Mouse (Mus musculus): ENCODE measurements around the gene Grap.
A peak's percentile ranks its signal among the peaks of the same experiment; 100 is the strongest.
"Not testable (repeated sequence)": the region's sequence is repeated elsewhere in the genome, so short reads cannot be mapped to it uniquely, and the experiment has no call there.

Grap gene

DNA sequence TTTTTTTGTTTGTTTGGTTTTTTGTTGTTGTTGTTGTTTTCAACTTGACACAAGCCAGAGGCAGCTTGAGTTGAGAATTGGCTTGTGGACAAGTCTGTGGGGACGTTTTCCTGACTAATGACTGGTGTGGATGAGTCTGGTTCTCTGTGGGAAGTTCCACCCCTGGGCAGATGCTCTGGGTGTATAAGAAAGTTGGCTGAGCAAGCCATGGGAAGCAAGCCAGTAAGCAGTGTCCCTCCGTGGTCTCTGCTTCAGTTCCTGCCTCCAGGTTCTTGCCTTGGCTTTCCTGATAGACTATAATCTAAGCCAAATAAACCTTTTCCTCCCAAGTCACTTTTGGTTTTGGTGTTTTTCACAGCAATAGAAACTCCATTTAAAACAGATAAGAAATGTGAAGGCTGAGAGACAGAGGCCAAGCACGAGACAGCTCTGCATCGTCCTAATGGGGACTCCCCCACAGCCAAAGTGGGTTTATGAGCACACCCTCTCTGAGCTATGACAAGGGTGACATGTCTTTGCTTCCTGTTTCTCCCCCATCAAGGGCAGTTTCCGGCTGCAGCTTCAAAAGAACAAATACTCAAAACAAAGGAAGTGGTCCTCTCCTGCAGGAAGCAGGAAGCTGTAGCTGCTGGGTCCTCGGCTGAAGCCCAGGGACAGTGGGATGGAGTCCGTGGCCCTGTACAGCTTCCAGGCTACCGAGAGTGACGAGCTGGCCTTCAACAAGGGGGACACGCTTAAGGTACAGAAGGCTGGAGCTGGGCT lies at the start of gene Grap:
Grap (plus strand) TSS at position 580 of the 762 bp plus-strand sequence.
- DNase-seq = peak; percentile 68

GRCm38 (mm10) chr11:61608072-61608471 lies 45.0 kb upstream of the Grap start:
- DNase-seq = no peak

DNA sequence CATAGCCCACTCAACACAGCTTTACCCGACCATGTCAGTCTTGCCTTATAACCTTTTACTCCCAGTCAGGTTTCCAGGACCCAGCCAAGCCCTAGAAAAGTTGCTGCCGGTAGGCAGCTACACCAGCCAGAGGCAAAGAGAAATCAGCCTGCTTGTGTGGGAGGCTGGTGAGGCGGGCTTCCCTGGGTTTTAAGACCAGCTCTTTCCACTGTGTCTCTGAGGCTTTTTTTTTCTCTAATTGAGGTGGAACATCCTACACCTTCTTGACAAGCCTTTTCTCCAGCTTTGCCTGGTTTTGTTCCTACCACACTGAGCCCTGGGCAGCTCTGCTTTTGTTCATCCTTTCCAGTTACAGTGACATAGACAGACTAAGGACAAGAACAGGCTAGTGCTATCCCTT lies 41.9 kb upstream of the Grap start:
- no peak for DNase-seq

DNA sequence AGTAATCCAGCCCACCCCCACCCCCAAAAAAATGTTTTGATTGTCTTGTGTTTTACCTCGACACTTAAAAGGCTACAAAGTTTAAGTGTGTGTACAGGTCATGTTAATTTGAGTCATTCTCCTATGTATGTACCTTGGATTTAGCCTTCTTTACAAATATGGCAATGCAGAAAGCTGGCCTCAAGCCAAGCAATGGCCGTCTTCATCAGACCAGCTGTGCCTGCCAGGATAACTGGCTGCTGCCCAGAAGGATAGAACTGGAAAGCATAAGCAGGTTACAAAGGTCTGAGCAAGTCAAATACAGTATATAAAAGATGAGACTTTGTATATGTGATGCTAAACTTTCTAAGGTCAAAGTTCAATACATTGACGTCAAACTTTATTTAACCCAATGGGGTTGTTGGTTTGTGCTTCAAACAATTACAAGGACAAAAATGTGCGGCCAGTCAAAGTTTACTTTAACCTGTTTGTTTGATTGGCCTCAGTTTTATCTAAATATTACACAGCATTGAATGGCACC lies 40.9 kb upstream of the Grap start:
- peak; percentile 33 for DNase-seq

DNA sequence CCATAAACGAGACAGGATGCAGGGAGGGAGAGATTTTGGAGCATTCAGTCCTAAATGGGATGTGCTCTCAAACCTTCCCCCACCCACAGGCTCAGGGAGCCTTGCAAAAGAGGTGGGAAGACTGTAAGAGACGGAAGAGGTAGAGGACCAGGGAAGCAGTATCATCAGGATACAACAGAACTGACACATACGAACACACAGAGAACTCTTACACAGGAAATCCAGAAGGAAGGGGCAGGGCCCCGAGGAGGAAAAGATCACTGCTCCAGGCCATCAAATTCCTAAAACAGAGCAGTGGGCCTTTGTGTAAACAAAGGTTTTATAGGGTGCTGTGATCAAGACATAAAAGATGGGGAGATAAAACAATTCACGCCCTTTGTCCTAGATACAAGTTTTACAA lies 38.7 kb upstream of the Grap start:
- DNase-seq = no peak

DNA sequence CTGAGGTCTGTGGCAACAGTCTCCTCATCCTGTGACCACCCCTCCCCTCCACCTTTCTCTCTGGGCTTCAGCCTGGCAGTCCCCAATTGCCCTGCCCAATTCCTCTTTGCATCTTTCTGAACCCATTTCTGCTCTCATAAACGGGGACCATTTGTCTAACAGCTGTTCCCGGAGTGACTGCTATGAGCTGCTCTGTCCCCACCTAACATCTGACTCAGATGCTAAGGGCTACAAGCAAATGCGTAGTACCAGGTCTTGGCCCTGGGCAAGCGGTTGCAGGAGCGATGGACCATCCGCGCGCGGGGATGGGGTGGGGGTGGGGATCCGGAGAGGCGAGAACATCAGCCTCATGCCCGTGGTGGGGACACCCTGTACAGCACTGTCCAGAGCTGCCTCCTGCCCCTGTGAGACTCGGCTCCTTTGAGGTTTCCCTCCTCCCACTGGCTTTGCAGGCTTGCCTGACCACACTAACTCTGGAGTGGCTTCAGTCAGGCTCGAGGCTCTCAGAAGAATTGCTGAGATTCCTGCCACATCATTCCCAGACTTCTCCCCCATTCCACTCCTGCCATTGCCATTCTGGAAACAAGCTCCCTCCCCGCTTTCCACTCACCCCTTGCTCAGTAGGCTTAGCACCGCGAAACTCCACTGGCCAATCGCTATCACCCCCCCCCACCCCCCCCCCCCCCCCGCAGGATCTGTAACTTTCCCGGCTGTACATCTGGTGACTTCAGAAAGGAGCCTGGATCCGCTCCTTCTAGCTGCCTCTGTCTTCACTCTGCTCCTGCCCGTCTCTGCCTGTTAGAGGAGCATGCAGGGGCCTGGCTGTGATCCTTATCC lies 37.2 kb upstream of the Grap start:
- DNase-seq = peak; percentile 81

DNA sequence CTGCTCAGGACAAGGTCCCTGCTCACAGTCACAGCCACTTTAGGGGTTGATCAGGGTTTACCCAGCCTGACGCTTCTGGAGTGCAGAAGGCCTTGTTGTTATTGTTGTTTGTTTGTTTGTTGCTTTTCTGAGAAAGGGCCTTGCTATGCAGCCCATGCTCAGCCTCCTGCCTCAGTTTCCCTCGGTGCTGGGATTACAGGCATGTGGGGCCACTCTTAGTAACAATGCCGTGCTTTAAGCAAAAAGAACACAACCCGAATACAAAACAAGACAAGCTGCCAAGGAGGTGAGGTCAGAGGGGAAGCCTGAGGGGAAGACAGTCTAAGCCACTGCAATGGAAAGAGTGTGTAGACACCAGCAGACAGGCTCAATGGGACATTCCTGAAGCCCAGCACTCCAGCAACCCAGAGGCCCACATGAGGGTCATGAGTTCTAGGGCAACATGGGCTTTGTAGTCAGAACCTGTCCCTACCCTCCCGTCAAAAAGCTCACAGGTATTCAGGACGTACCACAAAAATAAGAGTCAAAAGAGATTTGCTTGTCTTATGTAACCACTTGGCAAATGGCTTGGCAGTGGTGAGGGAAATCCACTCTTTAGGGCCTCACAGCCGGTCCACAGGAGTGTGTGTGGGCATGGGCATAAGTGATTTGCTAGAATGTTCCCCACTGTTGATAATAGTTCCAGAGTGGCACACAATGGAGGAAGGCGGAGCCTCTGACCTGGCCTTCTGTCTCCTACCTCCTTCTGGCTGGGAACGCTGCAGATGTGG lies 36.4 kb upstream of the Grap start:
- peak; percentile 44 for DNase-seq

DNA sequence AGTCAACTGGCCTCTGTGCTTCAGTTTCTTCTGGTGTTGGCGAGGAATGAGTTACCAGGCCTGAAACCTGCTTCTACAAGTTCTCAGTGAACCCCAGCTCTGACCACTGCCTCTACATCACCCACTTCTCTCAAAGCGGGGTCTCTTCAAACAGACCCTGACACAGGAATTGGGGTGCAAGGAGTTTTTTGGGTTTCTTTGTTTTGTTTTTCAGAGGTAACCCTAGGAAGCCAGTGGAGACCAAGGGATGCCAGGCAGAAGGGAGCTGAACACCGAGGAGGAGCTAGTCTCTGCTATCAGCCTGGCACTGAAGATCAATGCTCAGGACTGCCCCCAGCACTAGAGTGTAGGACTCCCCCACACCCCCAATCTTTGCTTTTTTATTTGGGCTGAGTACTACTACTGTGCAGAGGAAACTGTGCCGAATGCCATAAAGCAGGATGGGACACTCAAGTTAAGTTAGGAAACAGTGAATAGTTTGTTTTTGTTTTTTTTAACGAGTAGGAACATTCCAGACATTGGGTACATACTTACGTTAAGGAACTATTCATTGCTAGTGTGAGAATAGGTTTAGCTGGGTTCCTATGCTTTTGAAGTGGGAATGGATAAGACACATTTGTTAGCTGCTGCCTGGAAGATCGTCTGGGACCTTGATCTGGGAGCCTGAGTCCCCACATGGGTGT lies 35.6 kb upstream of the Grap start:
- DNase-seq = no peak

DNA sequence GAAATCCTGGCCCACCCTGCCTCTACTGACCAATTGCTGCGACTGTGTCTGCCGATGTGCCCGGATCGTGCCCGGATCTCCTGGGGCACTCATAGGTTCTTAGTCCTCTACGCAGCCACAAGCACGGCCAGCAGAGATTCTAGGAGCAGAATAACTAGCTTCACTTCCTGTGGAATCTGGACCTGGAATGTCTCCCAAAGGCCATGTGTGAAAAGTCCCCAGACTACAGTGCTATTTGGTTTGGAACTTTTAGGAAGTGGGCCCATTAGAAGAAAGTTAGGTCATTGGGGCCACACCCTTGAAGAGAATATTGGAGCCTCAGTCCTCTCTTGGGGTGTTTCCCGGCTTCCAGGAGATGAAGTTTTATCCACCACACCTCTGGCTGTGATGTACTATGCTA lies 34.9 kb upstream of the Grap start:
- peak; percentile 63 for DNase-seq

GRCm38 (mm10) chr11:61618571-61618970 lies 34.5 kb upstream of the Grap start:
- DNase-seq = no peak

- DNase-seq = no peak
Observed at GRCm38 (mm10) chr11:61619356-61619755, 33.7 kb upstream of the Grap start.

DNA sequence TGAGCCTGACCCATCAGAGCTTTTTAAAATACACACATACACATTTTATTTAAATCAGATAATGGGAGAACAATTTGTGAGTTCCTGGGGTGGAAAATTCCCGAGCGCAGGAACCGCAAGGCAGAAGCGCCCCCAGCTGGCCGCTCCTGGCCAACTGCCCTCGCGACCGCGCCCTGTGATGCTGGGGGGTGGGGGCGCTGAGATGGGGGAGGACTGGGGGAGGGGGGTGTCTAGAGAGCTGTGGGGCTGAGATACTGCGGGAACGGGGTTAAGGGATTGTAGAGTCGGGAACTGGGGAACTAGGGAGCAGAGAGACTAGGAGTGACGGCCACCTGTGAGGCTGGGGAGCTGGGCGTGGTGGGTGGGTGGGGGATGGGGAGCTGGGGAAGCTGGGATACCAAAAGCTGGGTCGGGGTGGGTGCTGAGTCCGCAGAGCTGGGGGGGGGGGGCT lies 33.2 kb upstream of the Grap start:
- DNase-seq = peak; percentile 89

DNA sequence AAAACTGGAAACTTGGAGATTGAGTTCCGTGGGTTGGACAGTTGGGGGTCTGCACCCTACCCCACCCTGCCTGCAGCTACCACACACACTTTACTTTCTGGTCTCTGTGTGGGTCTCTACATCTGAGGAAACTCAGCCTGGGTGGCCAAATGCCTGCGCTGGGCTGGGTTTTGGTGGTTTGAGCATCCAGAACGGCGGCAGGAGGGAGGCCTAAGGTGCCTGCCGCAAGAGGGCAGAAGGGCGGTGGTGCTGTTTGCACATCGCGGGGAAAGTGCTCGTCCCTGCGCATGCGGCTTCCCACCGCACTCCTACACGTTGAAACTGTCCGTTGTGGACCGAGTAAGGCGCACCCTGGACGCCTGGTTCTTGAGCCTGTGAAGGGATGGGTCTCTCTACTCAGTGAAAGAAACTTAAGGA lies 32.8 kb upstream of the Grap start:
- DNase-seq = peak; percentile 96

GRCm38 (mm10) chr11:61620762-61621161 lies 32.3 kb upstream of the Grap start:
- no peak for DNase-seq

DNA sequence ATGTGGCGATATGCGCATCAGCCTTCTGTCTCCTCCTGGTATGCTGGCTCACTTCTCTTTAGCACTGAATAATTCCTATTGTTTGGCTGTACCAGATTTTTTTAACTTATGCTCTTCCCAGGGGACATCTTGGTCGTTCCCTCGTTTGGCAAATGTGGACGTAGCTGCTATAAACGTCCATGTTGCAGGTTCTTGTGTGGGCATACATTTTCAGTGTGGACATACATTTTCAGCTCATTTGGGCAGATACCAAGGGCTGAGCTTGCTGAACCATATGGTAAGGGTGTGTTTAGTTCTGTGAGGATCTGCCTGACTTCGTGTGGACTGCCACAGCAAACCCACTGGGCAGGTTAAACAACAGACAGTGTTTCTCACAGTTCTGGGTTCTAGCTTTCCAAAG lies 27.9 kb upstream of the Grap start:
- no peak for DNase-seq

GRCm38 (mm10) chr11:61626509-61626908 lies 26.6 kb upstream of the Grap start:
- DNase-seq = no peak

DNA sequence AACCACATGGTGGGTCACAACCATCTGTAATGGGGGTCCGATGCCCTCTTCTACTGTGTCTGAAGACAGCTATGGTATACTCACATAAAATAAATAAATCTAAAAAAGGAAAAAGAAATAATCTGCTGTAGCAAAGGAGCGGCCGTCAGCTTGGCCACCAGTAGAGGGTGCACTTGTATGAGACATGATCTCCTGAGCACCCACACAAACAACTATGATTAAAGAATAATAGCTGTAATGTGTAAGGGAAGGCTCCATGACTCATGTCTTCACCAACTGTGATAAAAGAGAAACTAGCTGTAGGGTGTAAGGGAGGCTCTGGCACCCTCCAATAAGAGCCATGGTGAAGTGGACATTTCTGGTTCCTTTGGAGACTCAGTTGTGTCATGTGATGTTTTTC lies 23.4 kb upstream of the Grap start:
- peak; percentile 35 for DNase-seq

- not testable (repeated sequence) for DNase-seq
Observed at GRCm38 (mm10) chr11:61636309-61636708, 16.8 kb upstream of the Grap start.

DNA sequence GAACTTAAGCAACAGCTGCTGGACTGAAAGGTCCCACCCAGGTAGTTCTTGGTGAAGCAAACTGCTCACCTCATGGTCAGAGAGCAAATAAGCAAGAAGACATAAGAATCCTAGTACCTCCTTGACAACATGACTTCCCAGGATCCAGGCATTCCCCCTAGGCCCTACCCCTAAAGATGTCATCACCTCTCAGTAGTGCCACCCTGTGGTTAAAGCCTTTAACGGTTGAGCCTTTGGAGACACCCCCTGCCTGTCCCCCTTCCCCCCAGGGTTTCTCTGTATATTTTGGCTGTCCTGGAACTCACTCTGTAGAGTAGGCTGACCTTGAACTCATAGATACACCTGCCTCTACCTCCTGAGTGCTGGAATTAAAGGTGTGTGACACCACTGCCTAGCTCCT lies 15.7 kb upstream of the Grap start:
- DNase-seq = no peak

- no peak for DNase-seq
Observed at GRCm38 (mm10) chr11:61637856-61638255, 15.2 kb upstream of the Grap start.

DNA sequence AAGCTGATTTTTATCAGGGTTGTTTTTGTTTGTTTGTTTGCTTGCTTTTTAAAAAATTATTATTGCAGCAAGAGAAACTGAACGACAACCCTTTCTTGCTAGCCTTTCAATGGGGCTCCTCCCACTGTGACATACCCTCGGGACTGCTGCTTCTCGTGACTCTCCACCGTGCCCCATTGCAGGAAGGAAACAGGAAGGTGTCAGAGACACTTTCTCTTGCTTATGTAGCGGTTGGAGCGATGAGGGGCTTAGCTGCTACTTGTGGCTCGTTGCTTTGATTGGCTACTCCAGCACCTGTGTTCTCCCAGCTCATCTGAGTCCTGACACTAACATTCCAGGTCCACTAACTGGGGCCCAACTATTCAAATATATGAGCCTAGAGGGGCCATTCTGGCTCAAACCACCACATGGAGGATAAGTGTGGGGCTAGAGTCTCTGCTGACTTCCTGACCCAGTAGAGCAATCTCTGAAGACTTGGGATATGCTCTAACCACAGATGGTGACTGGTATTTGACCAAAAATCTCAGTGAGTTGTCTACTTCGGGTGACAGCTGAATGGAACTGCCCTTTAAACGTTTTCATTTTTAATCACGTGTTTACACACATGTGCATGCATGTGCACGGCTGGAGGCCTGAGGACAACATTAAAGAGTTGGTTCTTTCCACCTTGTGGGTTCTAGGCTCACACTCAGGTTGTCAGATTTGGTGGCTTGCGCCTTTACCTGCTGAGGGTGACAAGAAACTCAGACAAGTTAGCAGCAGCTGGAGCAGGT lies 14.1 kb upstream of the Grap start:
- DNase-seq = no peak

All from lung, postnatal 10 days (tissue).